Mouse (Mus musculus): ENCODE results near the gene Ttc33.

DNA sequence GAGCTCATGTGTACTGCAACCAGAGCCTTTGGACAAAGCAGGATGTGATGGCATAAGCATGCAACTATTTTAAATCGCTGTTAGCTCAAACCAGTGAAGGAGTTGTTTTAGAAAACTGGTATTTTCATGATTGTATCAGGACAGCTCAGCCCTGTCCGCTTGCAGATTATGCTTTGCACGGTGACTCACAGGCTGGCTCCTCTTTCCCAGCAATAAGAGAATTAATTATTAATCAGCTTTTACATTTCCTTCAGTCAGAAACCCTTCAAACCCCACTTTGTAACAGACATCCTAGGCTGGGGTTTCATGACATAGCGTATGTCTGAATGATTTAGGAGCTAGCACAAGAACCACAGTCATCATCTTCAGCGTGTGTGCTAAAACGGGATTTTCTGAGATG is 35.2 kb downstream of the Ttc33 start:
- no peak for TF ChIP-seq POLR2A (IDR thresholded peaks at IDR 0.05; ENCODE audit: control insufficient read depth in 1 of 2, insufficient read depth in 1 of 2, low read depth in 1 of 2, low read length in 2 of 2, poor library complexity in 1 of 2)
- no peak for TF ChIP-seq ZC3H11A (IDR thresholded peaks at IDR 0.05; ENCODE audit: low read depth, low read length)
- TF ChIP-seq ZNF384 (IDR thresholded peaks at IDR 0.05; ENCODE audit: low read depth, low read length) = no peak
- no peak for TF ChIP-seq E2F4 (IDR thresholded peaks at IDR 0.05; ENCODE audit: borderline replicate concordance, low read depth, low read length)
- no peak for TF ChIP-seq MXI1 (IDR thresholded peaks at IDR 0.05; ENCODE audit: low read depth, low read length)
- TF ChIP-seq EP300 (IDR thresholded peaks at IDR 0.05; ENCODE audit: low read depth in 1 of 2, low read length in 2 of 2) = no peak
